Mouse (Mus musculus): ENCODE data around the gene Cela3a.

DNA sequence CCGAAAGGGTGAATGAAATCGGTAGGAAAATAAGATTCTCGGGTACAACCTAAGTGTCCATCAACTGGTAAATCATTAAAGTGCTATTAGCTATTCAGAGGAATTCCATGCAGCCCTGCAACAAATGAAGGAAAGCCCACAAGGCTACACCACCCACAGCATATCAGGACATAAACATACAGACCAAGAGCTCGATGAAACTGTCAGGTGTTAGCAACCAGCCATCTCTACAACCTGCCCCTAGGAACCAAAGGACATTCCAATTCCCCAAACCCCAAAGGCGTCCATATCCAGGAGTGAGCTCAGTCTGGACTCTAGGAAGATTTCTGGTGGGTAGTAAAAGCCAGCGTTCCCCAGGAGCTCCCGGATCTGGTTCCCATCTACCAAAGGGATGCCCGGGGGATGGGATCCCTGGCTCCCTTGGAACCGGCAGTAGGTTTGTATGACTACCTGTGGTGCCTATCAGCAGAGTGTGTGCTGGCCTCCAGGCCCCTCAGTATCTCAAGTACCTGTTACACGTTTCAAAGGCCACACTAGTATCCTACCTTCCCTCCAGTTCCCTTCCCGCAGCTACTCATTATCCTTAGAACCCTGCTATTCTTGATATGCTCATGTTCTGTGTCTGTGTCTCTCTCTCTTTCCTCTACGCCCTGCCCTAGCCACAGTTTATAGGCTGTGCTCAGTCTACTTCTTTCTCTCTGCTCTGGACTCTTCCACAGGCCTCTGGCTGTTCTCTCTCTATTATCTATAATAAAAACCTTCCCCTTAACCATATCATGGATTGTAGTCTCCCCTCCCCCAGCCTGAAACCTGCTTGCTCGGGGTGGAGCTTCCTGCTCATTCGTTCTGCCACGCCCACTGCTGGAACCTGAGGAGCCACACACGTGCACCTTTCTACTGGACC, 28.6 kb downstream of the Cela3a start:
- TF ChIP-seq POLR2A (IDR thresholded peaks at IDR 0.05; ENCODE audit: control insufficient read depth, extremely low read depth, insufficient read depth, low read length, poor library complexity) (no peak), CTCF (IDR thresholded peaks at IDR 0.05; ENCODE audit: borderline replicate concordance, control insufficient read depth, extremely low read depth, insufficient read depth, low read length, poor library complexity) (no peak)
